Mouse (Mus musculus) heart, embryonic 13.5 days (tissue): ENCODE measurements around the gene Trmu. TPM values are rescaled to one million over a fixed set of nuclear protein-coding genes. Genes with fewer than 3 reads are reported as not detected.

Source experiments
- ATAC-seq: fragments of 200-750 bp; cut with Nextera tagmentation; 2 replicates; pipeline ENCODE4 v1.8.0; 2017; ENCODE audit warnings: moderate TSS enrichment; ENCODE audit not compliant: insufficient number of reproducible peaks, low FRiP score, low TSS enrichment; ENCODE audit errors: extremely low read depth
- H3K27ac ChIP-seq: fragments of 300-500 bp; sonication (generic); replicated peaks from 2 replicates; pipeline ENCODE4 v1.5.1; 2015; ENCODE audit warnings: moderate library complexity, mild to moderate bottlenecking, inconsistent platforms
- H3K27me3 ChIP-seq: fragments of 300-500 bp; sonication (generic); replicated peaks from 2 replicates; pipeline ENCODE4 v1.6.1; 2015; ENCODE audit warnings: mild to moderate bottlenecking, inconsistent platforms
- H3K36me3 ChIP-seq: fragments of 300-500 bp; sonication (generic); 2 replicates; pipeline ENCODE4 v1.6.1; 2015; ENCODE audit warnings: mild to moderate bottlenecking, inconsistent platforms
- H3K4me1 ChIP-seq: fragments of 300-500 bp; sonication (generic); 2 replicates; pipeline ENCODE4 v1.6.1; 2015; ENCODE audit warnings: inconsistent platforms
- H3K4me2 ChIP-seq: fragments of 300-500 bp; sonication (generic); 2 replicates; pipeline ENCODE4 v1.6.1; 2015; ENCODE audit warnings: inconsistent platforms, mild to moderate bottlenecking, moderate library complexity
- H3K4me3 ChIP-seq: fragments of 300-500 bp; sonication (generic); 2 replicates; pipeline ENCODE4 v1.5.1; 2015; ENCODE audit warnings: moderate library complexity, mild to moderate bottlenecking, inconsistent platforms
- H3K9ac ChIP-seq: fragments of 300-500 bp; sonication (generic); 2 replicates; pipeline ENCODE4 v1.6.1; 2015; ENCODE audit warnings: inconsistent platforms, mild to moderate bottlenecking, moderate library complexity
- H3K9me3 ChIP-seq: fragments of 300-500 bp; sonication (generic); 2 replicates; pipeline ENCODE4 v1.6.1; 2016; ENCODE audit warnings: inconsistent platforms
- WGBS: fragments of 180-500 bp; shearing (Covaris S2); methylation state at CpG from one replicate; pipeline ENCODE4 v1.1.7; 2015; ENCODE audit warnings: mixed read lengths; 5-methylcytosine and 5-hydroxymethylcytosine counted together
- polyA plus RNA-seq: library from polyadenylated mRNA; unstranded; fragments of >200 nt; fragmentation: Nextera tagmentation; extraction: Ambion mirVana; gene quantifications from 2 replicates; pipeline ENCODE4 v1.2.1, GENCODE M21; 2015

Trmu gene
- polyA plus RNA-seq, 1 experiment from 2014 or later = 25.9 TPM

- no peaks in the 10 kb centered on the region for H3K9me3 ChIP-seq
These were observed 42.7 kb downstream of the Trmu start for GRCm38 (mm10) chr15:85921855-85922254.

GRCm38 (mm10) chr15:85928161-85928560 lies 49.0 kb downstream of the Trmu start:
- Histone ChIP-seq H3K4me2 (no peak overlapping the region), H3K36me3 (peaks cover 15% of the 10 kb centered on the region; the same call in 1 of the 2 replicates), H3K4me1 (peaks cover 10% of the 10 kb centered on the region), H3K27me3 (no peaks in the 10 kb centered on the region), H3K9ac (no peak overlapping the region), H3K9me3 (no peaks in the 10 kb centered on the region), H3K27ac (no peak overlapping the region), H3K4me3 (no peak overlapping the region)
- 46% methylated on average over 12 of the region's 12 CpGs for WGBS
- ATAC-seq = no peak

More at GRCm38 (mm10) chr15:85921855-85922254, 42.7 kb downstream of the Trmu start:
- no peak overlapping the region for H3K27ac ChIP-seq
- 86% methylated on average over 11 of the region's 11 CpGs for WGBS
- H3K4me1 ChIP-seq = no peaks in the 10 kb centered on the region
- H3K4me2 ChIP-seq = no peak overlapping the region
- no peak overlapping the region for H3K4me3 ChIP-seq
- no peak for ATAC-seq
- no peaks in the 10 kb centered on the region for H3K27me3 ChIP-seq
- no peak overlapping the region for H3K9ac ChIP-seq
- peaks cover 22% of the 10 kb centered on the region; the same call in 1 of the 2 replicates for H3K36me3 ChIP-seq

DNA sequence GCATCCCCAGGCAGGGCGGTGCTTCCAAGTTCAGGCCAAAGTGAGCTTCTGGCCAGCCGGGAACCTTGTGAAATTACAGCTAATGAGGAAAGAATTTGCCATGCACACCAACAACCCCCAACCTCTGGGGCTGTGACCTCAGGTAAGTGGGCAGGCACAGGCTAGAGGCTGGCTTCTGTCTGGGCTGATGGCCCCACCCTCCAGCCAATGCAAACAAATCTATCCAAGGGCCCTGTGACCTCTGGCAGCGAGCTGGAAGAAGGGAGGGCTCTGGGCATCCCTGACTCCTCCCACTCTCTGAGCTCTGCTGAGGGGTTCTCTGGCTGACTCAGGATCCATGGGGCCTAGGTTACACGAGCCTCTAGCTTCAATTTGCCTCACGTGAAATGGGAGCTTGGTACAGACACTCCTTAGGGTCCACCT lies 56.5 kb downstream of the Trmu start:
- Histone ChIP-seq H3K4me1 (peaks cover 11% of the 10 kb centered on the region), H3K9me3 (no peaks in the 10 kb centered on the region), H3K27me3 (no peaks in the 10 kb centered on the region), H3K4me3 (no peak overlapping the region), H3K36me3 (peaks cover 2% of the 10 kb centered on the region; the same call in 1 of the 2 replicates), H3K27ac (peak overlapping the region; percentile 58), H3K4me2 (no peak overlapping the region), H3K9ac (peak overlapping the region; percentile 67)
- WGBS = 16% methylated on average over 5 of the region's 5 CpGs
- peak; percentile 62; the same call in 1 of the 2 replicates for ATAC-seq

Other genes starting within 250 kb of the Trmu start
- gene Ppara, start 144.3 kb upstream of the Trmu start, polyA plus RNA-seq = 5.9 and 6.6 TPM in 2 replicates
- 46.1 and 48.2 TPM in 2 replicates for gene Cdpf1, start 67.6 kb upstream of the Trmu start, polyA plus RNA-seq
- 0.13 and 0.19 TPM in 2 replicates for gene Pkdrej, start 57.6 kb upstream of the Trmu start, polyA plus RNA-seq
- 3.1 and 4.2 TPM in 2 replicates for gene Ttc38, start 47.0 kb upstream of the Trmu start, polyA plus RNA-seq
- 23.7 and 25.3 TPM in 2 replicates for gene Gtse1, start 19.6 kb upstream of the Trmu start, polyA plus RNA-seq
- gene Celsr1, start 154.5 kb downstream of the Trmu start, polyA plus RNA-seq = 1.3 and 1.4 TPM in 2 replicates
- gene Gramd4, start 178.4 kb downstream of the Trmu start, polyA plus RNA-seq = 11.9 and 12.2 TPM in 2 replicates